Mouse (Mus musculus): ENCODE measurements around the gene D5Ertd579e. TPM values are rescaled to one million over a fixed set of nuclear protein-coding genes. Genes with fewer than 3 reads are reported as not detected.

The D5Ertd579e gene
- polyA plus RNA-seq, 1 experiment from 2014 or later, result 23.7 TPM

- DNase-seq (ENCODE audit: low spot score), result no peak
Measured at GRCm38 (mm10) chr5:36696504-36697300, 878 bp upstream of the D5Ertd579e start.

GRCm38 (mm10) chr5:36695005-36695404 is 819 bp downstream of the D5Ertd579e start:
- Histone ChIP-seq H3K4me1 (peaks cover 25% of the 10 kb centered on the region), H3K27ac (replicated peaks) (peak overlapping the region; percentile 98), H3K9me3 (replicated peaks) (no peaks in the 10 kb centered on the region), H3K27me3 (ENCODE audit: low read depth, poor library complexity, severe bottlenecking) (0 out of 2 replicates have a peak, but pooled peaks cover 5% of the 10 kb centered on the region), H3K36me3 (peaks cover 19% of the 10 kb centered on the region), H3K4me3 (peak overlapping the region; percentile 79)
- no peak for DNase-seq (ENCODE audit: low spot score)
- WGBS, result 8% methylated on average over 14 of the region's 14 CpGs

More at GRCm38 (mm10) chr5:36696504-36697300, 878 bp upstream of the D5Ertd579e start:
- Histone ChIP-seq H3K4me1 (peaks cover 25% of the 10 kb centered on the region), H3K4me3 (peak overlapping the region; percentile 79), H3K27ac (replicated peaks) (peak overlapping the region; percentile 98; the same call in 1 of the 2 replicates), H3K9me3 (replicated peaks) (no peaks in the 10 kb centered on the region), H3K27me3 (ENCODE audit: low read depth, poor library complexity, severe bottlenecking) (0 out of 2 replicates have a peak, but pooled peaks cover 5% of the 10 kb centered on the region), H3K36me3 (peaks cover 11% of the 10 kb centered on the region)
- 83% methylated on average over 11 of the region's 11 CpGs for WGBS

- DNase-seq (ENCODE audit: low spot score), result no peak
- Histone ChIP-seq H3K36me3 (peaks cover 20% of the 10 kb centered on the region), H3K9me3 (replicated peaks) (no peaks in the 10 kb centered on the region), H3K4me1 (peaks cover 25% of the 10 kb centered on the region), H3K4me3 (no peak overlapping the region), H3K27ac (replicated peaks) (no peak overlapping the region), H3K27me3 (ENCODE audit: low read depth, poor library complexity, severe bottlenecking) (no peaks in the 10 kb centered on the region)
- WGBS, result 96% methylated on average over 2 of the region's 2 CpGs
Measured at GRCm38 (mm10) chr5:36693651-36694050, 2.2 kb downstream of the D5Ertd579e start.

- peaks cover 11% of the 10 kb centered on the region for H3K9me3 ChIP-seq (replicated peaks)
- 86% methylated on average over 1 of the region's 1 CpGs for WGBS
- peaks cover 23% of the 10 kb centered on the region for H3K4me1 ChIP-seq
- peaks cover 42% of the 10 kb centered on the region for H3K36me3 ChIP-seq
- H3K27me3 ChIP-seq (ENCODE audit: low read depth, poor library complexity, severe bottlenecking), result no peaks in the 10 kb centered on the region
- H3K4me3 ChIP-seq, result no peak overlapping the region
- no peak for DNase-seq (ENCODE audit: low spot score)
- no peak overlapping the region for H3K27ac ChIP-seq (replicated peaks)
Measured at GRCm38 (mm10) chr5:36691423-36691822, 4.4 kb downstream of the D5Ertd579e start.

GRCm38 (mm10) chr5:36685170-36685569 is 10.7 kb downstream of the D5Ertd579e start:
- Histone ChIP-seq H3K27me3 (ENCODE audit: low read depth, poor library complexity, severe bottlenecking) (no peaks in the 10 kb centered on the region), H3K4me3 (no peak overlapping the region), H3K27ac (replicated peaks) (no peak overlapping the region), H3K9me3 (replicated peaks) (peaks cover 11% of the 10 kb centered on the region), H3K4me1 (no peaks in the 10 kb centered on the region), H3K36me3 (peaks cover 37% of the 10 kb centered on the region)
- DNase-seq (ENCODE audit: low spot score), result no peak
- WGBS, result 90% methylated on average over 4 of the region's 4 CpGs

- Histone ChIP-seq H3K36me3 (peaks cover 35% of the 10 kb centered on the region), H3K27me3 (ENCODE audit: low read depth, poor library complexity, severe bottlenecking) (no peaks in the 10 kb centered on the region), H3K4me3 (no peak overlapping the region), H3K4me1 (no peaks in the 10 kb centered on the region), H3K27ac (replicated peaks) (no peak overlapping the region), H3K9me3 (replicated peaks) (peaks cover 11% of the 10 kb centered on the region)
- DNase-seq (ENCODE audit: low spot score), result no peak
- WGBS, result 93% methylated on average over 1 of the region's 1 CpGs
Measured at GRCm38 (mm10) chr5:36683586-36683985, 12.2 kb downstream of the D5Ertd579e start.

DNA sequence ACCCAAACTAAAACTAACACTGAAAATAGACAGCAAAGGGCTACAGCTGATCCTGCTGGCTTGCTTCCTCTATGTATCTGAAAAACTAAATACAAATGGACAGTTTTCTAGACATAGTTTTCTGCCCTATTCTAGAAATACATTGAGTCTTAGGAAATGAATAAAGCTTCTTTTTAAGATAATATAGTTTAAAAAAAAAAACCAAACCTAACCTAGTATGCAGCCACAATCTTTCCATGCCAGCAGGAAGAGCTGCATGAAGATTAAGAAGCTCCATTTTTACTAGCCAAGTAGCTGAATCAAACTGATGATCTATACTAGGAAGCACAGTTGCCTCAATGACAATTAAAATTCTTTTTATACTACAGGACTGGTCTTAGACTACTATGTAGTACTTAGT is 14.6 kb downstream of the D5Ertd579e start:
- Histone ChIP-seq H3K27me3 (ENCODE audit: low read depth, poor library complexity, severe bottlenecking) (no peaks in the 10 kb centered on the region), H3K4me3 (no peak overlapping the region), H3K27ac (replicated peaks) (no peak overlapping the region), H3K9me3 (replicated peaks) (no peaks in the 10 kb centered on the region), H3K36me3 (peaks cover 11% of the 10 kb centered on the region), H3K4me1 (no peaks in the 10 kb centered on the region)
- no peak for DNase-seq (ENCODE audit: low spot score)

DNA sequence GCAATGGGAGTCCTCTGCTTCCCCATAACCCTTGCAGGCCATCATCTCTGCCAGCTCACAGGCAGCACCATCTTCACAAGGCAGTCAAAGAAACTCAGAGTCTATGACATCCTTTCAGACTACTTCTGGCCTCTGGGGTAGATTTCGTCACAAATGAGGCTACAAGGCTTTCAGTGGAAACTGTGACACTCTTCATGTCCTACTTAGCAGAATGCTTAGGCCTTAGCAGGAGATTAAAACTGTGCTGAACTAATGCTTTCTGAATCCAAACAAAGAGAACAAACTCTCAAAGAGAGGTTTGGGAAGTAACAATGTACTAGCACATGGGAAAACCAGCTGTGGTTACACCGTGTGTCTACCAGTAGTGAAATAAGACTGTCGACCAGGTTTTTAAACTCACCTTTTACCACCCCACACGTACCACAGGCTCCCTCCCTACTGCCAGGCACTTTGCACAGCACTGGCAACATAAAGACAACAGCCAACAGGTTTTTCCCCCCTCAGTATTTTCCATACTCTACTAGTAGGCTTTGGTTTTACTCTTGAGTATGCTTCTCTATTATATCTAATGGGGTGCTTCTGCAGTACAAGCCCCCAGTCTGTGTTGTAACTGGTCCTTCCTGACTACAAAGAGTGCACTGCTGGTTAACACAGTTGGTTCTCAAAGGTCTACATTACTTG is 15.8 kb downstream of the D5Ertd579e start:
- Histone ChIP-seq H3K9me3 (replicated peaks) (no peaks in the 10 kb centered on the region), H3K27ac (replicated peaks) (no peak overlapping the region)
- 87% methylated on average over 4 of the region's 4 CpGs for WGBS

DNA sequence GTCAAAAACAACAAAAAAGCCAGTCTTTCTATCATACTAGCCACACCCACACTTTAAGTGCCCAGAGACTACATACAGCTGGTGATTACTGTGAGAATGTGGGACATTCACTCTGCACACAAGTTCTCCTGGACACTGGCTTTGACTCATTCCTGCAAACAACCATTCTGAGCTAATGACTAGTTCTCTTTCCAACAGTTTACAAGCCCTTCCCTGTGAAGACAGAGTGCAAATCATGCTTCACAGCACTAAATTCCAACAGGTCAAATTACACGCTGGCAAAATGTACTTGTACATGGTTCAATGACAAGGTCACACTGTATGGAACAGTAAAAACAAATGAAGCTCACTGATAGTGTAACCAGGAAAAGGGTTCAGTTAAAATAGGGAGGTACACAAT is 17.0 kb downstream of the D5Ertd579e start:
- DNase-seq (ENCODE audit: low spot score), result no peak
- peaks cover 4% of the 10 kb centered on the region; the same call in 1 of the 2 replicates for H3K36me3 ChIP-seq
- no peaks in the 10 kb centered on the region for H3K27me3 ChIP-seq (ENCODE audit: low read depth, poor library complexity, severe bottlenecking)
- H3K4me3 ChIP-seq, result no peak overlapping the region
- no peaks in the 10 kb centered on the region for H3K4me1 ChIP-seq
- no peaks in the 10 kb centered on the region for H3K9me3 ChIP-seq (replicated peaks)
- 86% methylated on average over 1 of the region's 1 CpGs for WGBS
- H3K27ac ChIP-seq (replicated peaks), result no peak overlapping the region

More for the DNA sequence above, 15.8 kb downstream of the D5Ertd579e start:
- H3K4me3 ChIP-seq, result no peak overlapping the region
- no peak for DNase-seq (ENCODE audit: low spot score)
- H3K27me3 ChIP-seq (ENCODE audit: low read depth, poor library complexity, severe bottlenecking), result no peaks in the 10 kb centered on the region
- no peaks in the 10 kb centered on the region for H3K4me1 ChIP-seq
- peaks cover 10% of the 10 kb centered on the region; the same call in 1 of the 2 replicates for H3K36me3 ChIP-seq

DNA sequence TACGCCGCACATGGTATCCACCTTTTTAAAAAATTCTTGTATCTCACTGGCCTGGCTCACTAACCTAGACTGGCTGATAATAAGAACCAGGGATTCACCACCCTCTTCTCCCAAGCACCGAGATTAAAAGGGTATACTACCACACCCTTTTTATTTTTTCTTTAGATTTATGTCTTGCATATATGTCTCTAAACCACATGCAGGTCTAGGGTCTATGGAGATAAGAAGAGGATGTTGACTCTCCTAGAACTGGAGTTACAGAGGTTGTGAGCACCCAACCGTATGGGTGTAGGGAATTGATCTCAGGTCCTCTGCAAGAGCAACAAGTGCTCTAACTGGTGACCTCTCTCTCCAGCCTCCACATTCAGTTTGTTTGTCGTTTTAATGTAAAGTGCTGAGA is 17.9 kb downstream of the D5Ertd579e start:
- H3K4me1 ChIP-seq, result no peaks in the 10 kb centered on the region
- H3K4me3 ChIP-seq, result no peak overlapping the region
- no peaks in the 10 kb centered on the region for H3K27me3 ChIP-seq (ENCODE audit: low read depth, poor library complexity, severe bottlenecking)
- 87% methylated on average over 5 of the region's 5 CpGs for WGBS
- H3K36me3 ChIP-seq, result peaks cover 4% of the 10 kb centered on the region; the same call in 1 of the 2 replicates
- H3K9me3 ChIP-seq (replicated peaks), result no peaks in the 10 kb centered on the region
- no peak overlapping the region for H3K27ac ChIP-seq (replicated peaks)
- no peak for DNase-seq (ENCODE audit: low spot score)

GRCm38 (mm10) chr5:36675466-36675865 is 20.4 kb downstream of the D5Ertd579e start:
- no peak overlapping the region for H3K27ac ChIP-seq (replicated peaks)
- no peak overlapping the region for H3K4me3 ChIP-seq
- no peaks in the 10 kb centered on the region for H3K4me1 ChIP-seq
- 71% methylated on average over 1 of the region's 1 CpGs for WGBS
- H3K9me3 ChIP-seq (replicated peaks), result no peaks in the 10 kb centered on the region
- peaks cover 19% of the 10 kb centered on the region for H3K36me3 ChIP-seq
- no peak for DNase-seq (ENCODE audit: low spot score)
- no peaks in the 10 kb centered on the region for H3K27me3 ChIP-seq (ENCODE audit: low read depth, poor library complexity, severe bottlenecking)

- Histone ChIP-seq H3K27me3 (ENCODE audit: low read depth, poor library complexity, severe bottlenecking) (no peaks in the 10 kb centered on the region), H3K27ac (replicated peaks) (no peak overlapping the region), H3K4me3 (no peak overlapping the region), H3K4me1 (no peaks in the 10 kb centered on the region), H3K36me3 (peaks cover 25% of the 10 kb centered on the region), H3K9me3 (replicated peaks) (no peaks in the 10 kb centered on the region)
- 86% methylated on average over 4 of the region's 4 CpGs for WGBS
- no peak for DNase-seq (ENCODE audit: low spot score)
Measured at GRCm38 (mm10) chr5:36674658-36675433, 21.0 kb downstream of the D5Ertd579e start.

All from midbrain, embryonic 10.5 days (tissue).